Comparison of ENCODE assay signal across 8 mouse cellular contexts in genomic region chr11:72466694-72467507, GRCm38 (mm10). TPM values are rescaled to one million over a fixed set of nuclear protein-coding genes. Genes with fewer than 3 reads are reported as not detected.
DNase-seq lines count a peak whose midpoint lies in the region; ATAC-seq lines count a peak whose summit lies in the region.

No protein-coding gene starts in this region.

- H3K36me3 ChIP-seq in hindbrain, embryonic 10.5 days: no peaks in the 10 kb centered on the region
- peaks cover 5% of the 10 kb centered on the region; the same call in 1 of the 2 replicates for H3K36me3 ChIP-seq in hindbrain, embryonic 16.5 days (ENCODE audit: control insufficient read depth, insufficient read depth, low read length)
- no peaks in the 10 kb centered on the region for H3K36me3 ChIP-seq in hindbrain, embryonic 11.5 days (ENCODE audit: control insufficient read depth, insufficient read depth, low read length)

- H3K27ac ChIP-seq in hindbrain, embryonic 10.5 days: peak overlapping the region; percentile 72
- H3K27ac ChIP-seq in hindbrain, embryonic 16.5 days (ENCODE audit: low read depth, low read length): no peak overlapping the region; the same call in 1 of the 2 replicates
- H3K27ac ChIP-seq in hindbrain, embryonic 11.5 days (ENCODE audit: low read depth, low read length): no peak overlapping the region; the same call in 1 of the 2 replicates

- no peak for ATAC-seq in hindbrain, embryonic 16.5 days
- ATAC-seq in hindbrain, embryonic 11.5 days (ENCODE audit: low FRiP score): no peak
- ATAC-seq in erythroblast, adult 5-6 weeks (replicated peaks; ENCODE audit: low FRiP score, poor library complexity, severe bottlenecking): no peak

- H3K4me3 ChIP-seq in hindbrain, embryonic 10.5 days: no peak overlapping the region
- no peak overlapping the region for H3K4me3 ChIP-seq in hindbrain, embryonic 16.5 days (ENCODE audit: low read length)
- H3K4me3 ChIP-seq in hindbrain, embryonic 11.5 days (ENCODE audit: low read depth, low read length): no peak overlapping the region

- 67% methylated on average over 11 of the region's 11 CpGs for WGBS in hindbrain, embryonic 10.5 days
- WGBS in hindbrain, embryonic 16.5 days: 66% methylated on average over 11 of the region's 11 CpGs
- WGBS in hindbrain, embryonic 11.5 days: 57% methylated on average over 11 of the region's 11 CpGs

- no peak overlapping the region for H3K4me2 ChIP-seq in hindbrain, embryonic 16.5 days (ENCODE audit: low read length)
- H3K4me2 ChIP-seq in hindbrain, embryonic 11.5 days (replicated peaks; ENCODE audit: low read depth, low read length): no peak overlapping the region

- no peak for DNase-seq in hindbrain, embryonic 10.5 days (ENCODE audit: low spot score)
- peak; percentile 52 for DNase-seq in c-Kit-positive CD71-positive TER-119-negative erythroid progenitor cells, embryonic 14.5 days (ENCODE audit: low read depth)
- no peak for DNase-seq in hindbrain, embryonic 11.5 days (ENCODE audit: low spot score)
- DNase-seq in lung, postnatal 4 days: peak; percentile 68 to 86
- no peak for DNase-seq in left cerebral cortex, adult 18-20 months (ENCODE audit: low spot score in 2 of 2)
- no peak for DNase-seq in right cerebral cortex, adult 2 months (ENCODE audit: low spot score in 2 of 2)

- no peaks in the 10 kb centered on the region for H3K9me3 ChIP-seq in hindbrain, embryonic 10.5 days
- H3K9me3 ChIP-seq in hindbrain, embryonic 16.5 days (ENCODE audit: control insufficient read depth, low read length): no peaks in the 10 kb centered on the region
- no peaks in the 10 kb centered on the region for H3K9me3 ChIP-seq in hindbrain, embryonic 11.5 days (ENCODE audit: control insufficient read depth, low read length)

- peaks cover 82% of the 10 kb centered on the region for H3K4me1 ChIP-seq in hindbrain, embryonic 10.5 days (replicated peaks)
- H3K4me1 ChIP-seq in hindbrain, embryonic 16.5 days (ENCODE audit: control insufficient read depth, insufficient read depth, low read depth, low read length): peaks cover 17% of the 10 kb centered on the region
- peaks cover 9% of the 10 kb centered on the region for H3K4me1 ChIP-seq in hindbrain, embryonic 11.5 days (replicated peaks; ENCODE audit: control insufficient read depth, insufficient read depth, low read length)

- no peaks in the 10 kb centered on the region for H3K27me3 ChIP-seq in hindbrain, embryonic 10.5 days (ENCODE audit: insufficient read depth, poor library complexity, severe bottlenecking)
- no peaks in the 10 kb centered on the region for H3K27me3 ChIP-seq in hindbrain, embryonic 16.5 days (replicated peaks; ENCODE audit: control insufficient read depth, insufficient read depth, low read length)
- H3K27me3 ChIP-seq in hindbrain, embryonic 11.5 days (ENCODE audit: control insufficient read depth, insufficient read depth, low read length): no peaks in the 10 kb centered on the region

- H3K9ac ChIP-seq in hindbrain, embryonic 16.5 days (ENCODE audit: low read depth, low read length): no peak overlapping the region
- 0 out of 2 replicates have a peak overlapping the region, but pooled peaks have one; percentile 15 for H3K9ac ChIP-seq in hindbrain, embryonic 11.5 days (ENCODE audit: low read depth, low read length)

RNA-seq across cellular contexts. Expression of gene Spns2, which starts 22.8 kb away (rescaled TPM):
- 4.0 and 5.5 TPM in 2 replicates for polyA plus RNA-seq in hindbrain, embryonic 10.5 days (2016; fragmentation: Nextera tagmentation; extraction: Ambion mirVana)
- 6.0 and 8.2 TPM in 2 replicates for polyA plus RNA-seq in hindbrain, embryonic 16.5 days (2015; fragmentation: Nextera tagmentation; extraction: Ambion mirVana)
- polyA plus RNA-seq in hindbrain, embryonic 11.5 days (2014; fragmentation: Nextera tagmentation; extraction: Ambion mirVana): 5.3 and 6.2 TPM in 2 replicates
- 10 to 100 TPM; 53.7 to 55.4 TPM for total RNA-seq in left cerebral cortex, adult 18-20 months (2021)
- 1.3 TPM in 1 of 2 replicates, not detected in the other for total RNA-seq in erythroblast, adult 5-6 weeks (2015; ENCODE audit: low replicate concordance)
- 1.4 and 2.0 TPM in 2 replicates for total RNA-seq in erythroblast, adult 5-6 weeks (2017; ENCODE audit: low replicate concordance)

RNA-seq across cellular contexts. Expression of gene Mybbp1a, which starts 25.7 kb away (rescaled TPM):
- polyA plus RNA-seq in hindbrain, embryonic 10.5 days (2016; fragmentation: Nextera tagmentation; extraction: Ambion mirVana): 148 and 215 TPM in 2 replicates
- polyA plus RNA-seq in hindbrain, embryonic 16.5 days (2015; fragmentation: Nextera tagmentation; extraction: Ambion mirVana): 54.2 and 63.0 TPM in 2 replicates
- 112 and 145 TPM in 2 replicates for polyA plus RNA-seq in hindbrain, embryonic 11.5 days (2014; fragmentation: Nextera tagmentation; extraction: Ambion mirVana)
- total RNA-seq in left cerebral cortex, adult 18-20 months (2021): 10 to 100 TPM; 53.3 to 53.6 TPM
- 44.7 and 49.6 TPM in 2 replicates for total RNA-seq in erythroblast, adult 5-6 weeks (2015; ENCODE audit: low replicate concordance)
- 11.8 and 27.4 TPM in 2 replicates for total RNA-seq in erythroblast, adult 5-6 weeks (2017; ENCODE audit: low replicate concordance)

RNA-seq across cellular contexts. Expression of gene Ggt6, which starts 31.6 kb away (rescaled TPM):
- polyA plus RNA-seq in hindbrain, embryonic 10.5 days (2016; fragmentation: Nextera tagmentation; extraction: Ambion mirVana): not detected in 2 replicates
- not detected in 2 replicates for polyA plus RNA-seq in hindbrain, embryonic 16.5 days (2015; fragmentation: Nextera tagmentation; extraction: Ambion mirVana)
- polyA plus RNA-seq in hindbrain, embryonic 11.5 days (2014; fragmentation: Nextera tagmentation; extraction: Ambion mirVana): not detected in 2 replicates
- total RNA-seq in left cerebral cortex, adult 18-20 months (2021): under 1 TPM in 1 of 2 experiments, not detected in 1; 0.23 TPM
- not detected in 2 replicates for total RNA-seq in erythroblast, adult 5-6 weeks (2015; ENCODE audit: low replicate concordance)
- total RNA-seq in erythroblast, adult 5-6 weeks (2017; ENCODE audit: low replicate concordance): not detected in 2 replicates

RNA-seq across cellular contexts. Expression of gene Smtnl2, which starts 55.4 kb away (rescaled TPM):
- 10.7 and 22.8 TPM in 2 replicates for polyA plus RNA-seq in hindbrain, embryonic 10.5 days (2016; fragmentation: Nextera tagmentation; extraction: Ambion mirVana)
- 12.3 and 12.4 TPM in 2 replicates for polyA plus RNA-seq in hindbrain, embryonic 16.5 days (2015; fragmentation: Nextera tagmentation; extraction: Ambion mirVana)
- 4.7 and 8.7 TPM in 2 replicates for polyA plus RNA-seq in hindbrain, embryonic 11.5 days (2014; fragmentation: Nextera tagmentation; extraction: Ambion mirVana)
- 1 to 10 TPM in 1 of 2 experiments, under 1 TPM in 1; 0.61 to 1.3 TPM for total RNA-seq in left cerebral cortex, adult 18-20 months (2021)
- total RNA-seq in erythroblast, adult 5-6 weeks (2015; ENCODE audit: low replicate concordance): not detected in 2 replicates
- not detected in 2 replicates for total RNA-seq in erythroblast, adult 5-6 weeks (2017; ENCODE audit: low replicate concordance)

Comparison
In these comparisons a context has a peak if more than half of its experiments do, and no peak if none do; other contexts are left out.
1. DNase-seq: peak in c-Kit-positive CD71-positive TER-119-negative erythroid progenitor cells, embryonic 14.5 days (single experiment) and lung, postnatal 4 days (2 of 2); none in hindbrain, embryonic 10.5 days (single experiment), hindbrain, embryonic 11.5 days (single experiment), left cerebral cortex, adult 18-20 months (0 of 2) and right cerebral cortex, adult 2 months (0 of 2).